Mouse (Mus musculus): ENCODE results near the gene Arhgap30. TPM values are rescaled to one million over a fixed set of nuclear protein-coding genes. Genes with fewer than 3 reads are reported as not detected.

Arhgap30 gene
- polyA plus RNA-seq, 1 experiment from 2014 or later = 0.53 TPM

DNA sequence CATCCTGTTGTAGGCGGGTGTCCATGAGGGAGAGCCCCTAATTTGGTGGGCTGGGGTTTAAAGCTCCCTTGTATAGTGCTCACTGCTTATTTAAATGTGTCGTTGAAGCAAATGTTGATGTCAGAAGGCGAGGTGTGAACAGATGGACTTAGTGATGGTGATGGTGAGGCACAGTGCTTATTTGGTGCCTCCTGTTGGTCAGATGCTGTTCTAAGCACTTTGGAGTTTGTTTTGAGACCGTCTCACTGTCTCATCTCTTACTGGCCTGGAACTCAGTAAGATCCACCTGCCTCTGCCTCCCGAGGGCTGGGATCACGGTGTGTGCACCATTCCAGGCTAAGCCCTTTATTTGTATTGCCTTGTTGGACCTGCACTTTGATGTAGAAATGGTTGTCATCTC is 66.2 kb downstream of the Arhgap30 start:
- H3K36me3 ChIP-seq (ENCODE audit: control insufficient read depth, insufficient read depth, low read length) = no peaks in the 10 kb centered on the region
- DNase-seq (ENCODE audit: low spot score) (no peak), ATAC-seq (replicated peaks; ENCODE audit: low FRiP score) (no peak)
- H3K9me3 ChIP-seq (ENCODE audit: control insufficient read depth, low read length) = no peaks in the 10 kb centered on the region
- no peaks in the 10 kb centered on the region for H3K27me3 ChIP-seq (ENCODE audit: control insufficient read depth, insufficient read depth, low read length)
- 83% methylated on average over 6 of the region's 6 CpGs for WGBS
- H3K9ac ChIP-seq (ENCODE audit: low read length) = no peak overlapping the region
- H3K4me3 ChIP-seq (ENCODE audit: low read depth, low read length) = no peak overlapping the region
- peaks cover 3% of the 10 kb centered on the region; the same call in 1 of the 2 replicates for H3K4me1 ChIP-seq (replicated peaks; ENCODE audit: control insufficient read depth, insufficient read depth, low read length)
- H3K4me2 ChIP-seq (ENCODE audit: low read depth, low read length, severe bottlenecking) = no peak overlapping the region
- no peak overlapping the region for H3K27ac ChIP-seq (ENCODE audit: low read depth, low read length)

DNA sequence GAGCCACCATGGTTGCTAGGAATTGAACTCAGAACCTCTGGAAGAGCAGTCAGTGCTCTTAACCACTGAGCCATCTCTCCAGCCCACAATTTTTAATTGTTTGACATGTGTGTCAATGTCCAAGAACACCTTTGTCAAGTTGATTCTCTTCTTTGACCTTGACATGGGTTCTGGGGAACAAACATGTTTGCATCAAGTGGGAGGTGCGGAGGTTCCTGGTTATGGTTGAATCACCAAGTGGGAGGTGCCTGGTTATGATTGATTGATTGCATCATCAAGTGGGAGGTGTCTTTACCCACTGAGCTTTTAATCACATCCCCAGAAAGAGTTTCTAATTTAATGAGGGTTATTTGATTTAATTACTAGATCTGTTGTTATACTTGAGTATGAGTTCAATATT is 68.8 kb downstream of the Arhgap30 start:
- Histone ChIP-seq H3K9me3 (ENCODE audit: control insufficient read depth, low read length) (no peaks in the 10 kb centered on the region), H3K4me2 (ENCODE audit: low read depth, low read length, severe bottlenecking) (no peak overlapping the region), H3K27ac (ENCODE audit: low read depth, low read length) (no peak overlapping the region), H3K27me3 (ENCODE audit: control insufficient read depth, insufficient read depth, low read length) (no peaks in the 10 kb centered on the region), H3K4me1 (replicated peaks; ENCODE audit: control insufficient read depth, insufficient read depth, low read length) (peaks cover 7% of the 10 kb centered on the region; the same call in 1 of the 2 replicates), H3K9ac (ENCODE audit: low read length) (no peak overlapping the region), H3K4me3 (ENCODE audit: low read depth, low read length) (no peak overlapping the region), H3K36me3 (ENCODE audit: control insufficient read depth, insufficient read depth, low read length) (no peaks in the 10 kb centered on the region)
- 100% methylated on average over 1 of the region's 1 CpGs for WGBS
- ATAC-seq (replicated peaks; ENCODE audit: low FRiP score) = no peak
- no peak for DNase-seq (ENCODE audit: low spot score)

DNA sequence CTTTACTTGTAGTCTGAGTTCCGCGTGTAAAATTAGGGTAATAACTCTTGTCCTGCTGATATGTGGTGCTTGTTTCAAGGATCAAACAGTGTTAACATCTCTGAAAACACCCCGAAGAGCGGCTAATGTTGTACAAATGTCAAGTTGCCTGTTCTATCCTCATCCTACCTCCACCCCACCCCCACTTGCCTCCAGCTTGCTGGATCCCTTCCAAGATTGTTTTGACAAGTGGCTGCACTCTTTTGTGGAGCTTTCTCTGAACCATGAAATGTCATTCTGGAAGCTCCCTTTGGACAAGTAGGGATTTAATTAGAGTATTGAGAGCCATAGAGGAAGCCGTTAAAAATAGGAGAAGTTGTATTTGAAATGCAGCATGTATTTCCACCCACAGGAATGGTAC is 71.0 kb downstream of the Arhgap30 start:
- no peak overlapping the region for H3K27ac ChIP-seq (ENCODE audit: low read depth, low read length)
- WGBS = 39% methylated on average over 5 of the region's 5 CpGs

More for the DNA sequence above, 71.0 kb downstream of the Arhgap30 start:
- no peak overlapping the region for H3K9ac ChIP-seq (ENCODE audit: low read length)
- H3K4me2 ChIP-seq (ENCODE audit: low read depth, low read length, severe bottlenecking) = no peak overlapping the region
- no peaks in the 10 kb centered on the region for H3K9me3 ChIP-seq (ENCODE audit: control insufficient read depth, low read length)
- no peak overlapping the region for H3K4me3 ChIP-seq (ENCODE audit: low read depth, low read length)
- H3K27me3 ChIP-seq (ENCODE audit: control insufficient read depth, insufficient read depth, low read length) = no peaks in the 10 kb centered on the region
- H3K4me1 ChIP-seq (replicated peaks; ENCODE audit: control insufficient read depth, insufficient read depth, low read length) = peaks cover 7% of the 10 kb centered on the region; the same call in 1 of the 2 replicates
- ATAC-seq (replicated peaks; ENCODE audit: low FRiP score) (peak; percentile 45; the same call in 1 of the 2 replicates), DNase-seq (ENCODE audit: low spot score) (no peak)
- H3K36me3 ChIP-seq (ENCODE audit: control insufficient read depth, insufficient read depth, low read length) = no peaks in the 10 kb centered on the region

Other genes starting within 250 kb of the Arhgap30 start
- gene Sdhc, start 238.4 kb upstream of the Arhgap30 start, polyA plus RNA-seq (2014; fragmentation: Nextera tagmentation; extraction: Ambion mirVana) = 272 and 277 TPM in 2 replicates
- 0.13 TPM in 1 of 2 replicates, not detected in the other for gene Mpz, start 238.2 kb upstream of the Arhgap30 start, polyA plus RNA-seq (2014; fragmentation: Nextera tagmentation; extraction: Ambion mirVana)
- gene Pcp4l1, start 192.7 kb upstream of the Arhgap30 start, polyA plus RNA-seq (2014; fragmentation: Nextera tagmentation; extraction: Ambion mirVana) = 7.3 and 8.2 TPM in 2 replicates
- 0.17 and 0.23 TPM in 2 replicates for gene Nr1i3, start 175.0 kb upstream of the Arhgap30 start, polyA plus RNA-seq (2014; fragmentation: Nextera tagmentation; extraction: Ambion mirVana)
- 31.6 and 39.2 TPM in 2 replicates for gene Tomm40l, start 166.4 kb upstream of the Arhgap30 start, polyA plus RNA-seq (2014; fragmentation: Nextera tagmentation; extraction: Ambion mirVana)
- gene Apoa2, start 163.9 kb upstream of the Arhgap30 start, polyA plus RNA-seq (2014; fragmentation: Nextera tagmentation; extraction: Ambion mirVana) = 1.6 and 1.9 TPM in 2 replicates
- gene Fcer1g, start 154.6 kb upstream of the Arhgap30 start, polyA plus RNA-seq (2014; fragmentation: Nextera tagmentation; extraction: Ambion mirVana) = 18.4 and 18.6 TPM in 2 replicates
- 6.6 and 7.1 TPM in 2 replicates for gene Adamts4, start 138.5 kb upstream of the Arhgap30 start, polyA plus RNA-seq (2014; fragmentation: Nextera tagmentation; extraction: Ambion mirVana)
- gene Ndufs2, start 137.6 kb upstream of the Arhgap30 start, polyA plus RNA-seq (2014; fragmentation: Nextera tagmentation; extraction: Ambion mirVana) = 257 and 264 TPM in 2 replicates
- 72.3 and 75.5 TPM in 2 replicates for gene B4galt3, start 118.6 kb upstream of the Arhgap30 start, polyA plus RNA-seq (2014; fragmentation: Nextera tagmentation; extraction: Ambion mirVana)
- 66.3 and 67.6 TPM in 2 replicates for gene Ppox, start 107.8 kb upstream of the Arhgap30 start, polyA plus RNA-seq (2014; fragmentation: Nextera tagmentation; extraction: Ambion mirVana)
- gene Usp21, start 101.0 kb upstream of the Arhgap30 start, polyA plus RNA-seq (2014; fragmentation: Nextera tagmentation; extraction: Ambion mirVana) = 110 and 114 TPM in 2 replicates
- 92.4 and 97.5 TPM in 2 replicates for gene Ufc1, start 93.9 kb upstream of the Arhgap30 start, polyA plus RNA-seq (2014; fragmentation: Nextera tagmentation; extraction: Ambion mirVana)
- gene Dedd, start 59.8 kb upstream of the Arhgap30 start, polyA plus RNA-seq (2014; fragmentation: Nextera tagmentation; extraction: Ambion mirVana) = 46.5 and 46.7 TPM in 2 replicates
- gene Nit1, start 43.3 kb upstream of the Arhgap30 start, polyA plus RNA-seq (2014; fragmentation: Nextera tagmentation; extraction: Ambion mirVana) = 31.7 and 35.6 TPM in 2 replicates
- gene Pfdn2, start 43.3 kb upstream of the Arhgap30 start, polyA plus RNA-seq (2014; fragmentation: Nextera tagmentation; extraction: Ambion mirVana) = 58.4 and 65.7 TPM in 2 replicates
- gene Klhdc9, start 28.2 kb upstream of the Arhgap30 start, polyA plus RNA-seq (2014; fragmentation: Nextera tagmentation; extraction: Ambion mirVana) = 1.7 and 2.3 TPM in 2 replicates
- 0.90 and 1.2 TPM in 2 replicates for gene Nectin4, start 18.9 kb upstream of the Arhgap30 start, polyA plus RNA-seq (2014; fragmentation: Nextera tagmentation; extraction: Ambion mirVana)
- 152 and 170 TPM in 2 replicates for gene Usf1, start 22.4 kb downstream of the Arhgap30 start, polyA plus RNA-seq (2014; fragmentation: Nextera tagmentation; extraction: Ambion mirVana)
- gene Tstd1, start 29.9 kb downstream of the Arhgap30 start, polyA plus RNA-seq (2014; fragmentation: Nextera tagmentation; extraction: Ambion mirVana) = 4.1 and 5.6 TPM in 2 replicates
- 12.8 and 13.4 TPM in 2 replicates for gene F11r, start 48.6 kb downstream of the Arhgap30 start, polyA plus RNA-seq (2014; fragmentation: Nextera tagmentation; extraction: Ambion mirVana)
- 12.5 and 13.5 TPM in 2 replicates for gene Alyref2, start 114.5 kb downstream of the Arhgap30 start, polyA plus RNA-seq (2014; fragmentation: Nextera tagmentation; extraction: Ambion mirVana)
- gene Itln1, start 146.3 kb downstream of the Arhgap30 start, polyA plus RNA-seq (2014; fragmentation: Nextera tagmentation; extraction: Ambion mirVana) = not detected in 2 replicates
- gene Cd244a, start 170.2 kb downstream of the Arhgap30 start, polyA plus RNA-seq (2014; fragmentation: Nextera tagmentation; extraction: Ambion mirVana) = not detected in 2 replicates
- gene Ly9, start 218.5 kb downstream of the Arhgap30 start, polyA plus RNA-seq (2014; fragmentation: Nextera tagmentation; extraction: Ambion mirVana) = not detected in 2 replicates